Mouse (Mus musculus) left cerebral cortex, adult 2 months (tissue): ENCODE measurements around the gene Mettl14. TPM values are rescaled to one million over a fixed set of nuclear protein-coding genes. Genes with fewer than 3 reads are reported as not detected.

Experiments used
- DNase-seq, 2 experiments: peaks; one replicate each; pipeline ENCODE4 v3.0.0; 2021 to 2022; ENCODE audit warnings: low spot score in 2 of 2, mixed read lengths in 1 of 2; ENCODE audit errors: extremely low spot score in 1 of 2
- H3K27ac ChIP-seq: fragments of 200-600 bp; 2 replicates; pipeline ENCODE4 v1.8.1; 2022
- H3K4me3 ChIP-seq: fragments of 200-600 bp; 2 replicates; pipeline ENCODE4 v1.8.1; 2022
- CTCF ChIP-seq: fragments of 200-600 bp; IDR thresholded peaks from 2 replicates; pipeline ENCODE4 v1.8.1; 2022; ENCODE audit warnings: antibody characterized with exemption, mild to moderate bottlenecking, moderate library complexity
- intact Hi-C: fragments of 180-260 bp; cut with DNase I; formaldehyde crosslinking; loops from one replicate; pipeline ENCODE4 v1.15.1; 2025
- total RNA-seq, 2 experiments: library from RNA; stranded (reverse); gene quantifications; 2 replicates each; pipeline ENCODE4 v1.2.3; 2021

The Mettl14 gene
- total RNA-seq, 2 experiments from 2014 or later, result 11.2 to 12.3 TPM

DNA sequence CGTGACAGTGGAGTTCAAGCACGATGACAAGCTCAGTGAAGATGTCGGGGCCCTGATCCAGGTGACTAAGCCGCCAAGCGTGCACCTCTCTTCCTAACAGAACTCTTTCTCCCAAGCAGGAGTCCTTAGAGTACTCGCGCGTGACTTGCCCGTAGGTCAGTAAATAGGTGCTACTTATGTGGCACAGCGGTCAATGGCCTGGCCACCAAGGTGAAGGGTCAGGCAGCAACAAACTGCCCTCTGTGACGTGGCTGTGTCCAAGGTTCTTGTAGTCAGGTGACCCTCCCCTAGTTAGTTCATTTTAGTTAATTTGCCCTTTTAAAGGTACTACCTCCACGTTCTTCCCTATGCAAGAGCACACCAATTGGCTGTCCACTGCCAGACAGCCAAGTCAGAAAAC, 32.2 kb downstream of the Mettl14 start:
- intact Hi-C loops, result loop anchor here (1.0 kb wide), 2 partner anchors 119 to 187 kb away; no protein-coding TSS in a partner anchor
- H3K4me3 ChIP-seq, result no peak overlapping the region
- DNase-seq, result no peak
- no peak overlapping the region for H3K27ac ChIP-seq
- TF ChIP-seq CTCF, result no peak

DNA sequence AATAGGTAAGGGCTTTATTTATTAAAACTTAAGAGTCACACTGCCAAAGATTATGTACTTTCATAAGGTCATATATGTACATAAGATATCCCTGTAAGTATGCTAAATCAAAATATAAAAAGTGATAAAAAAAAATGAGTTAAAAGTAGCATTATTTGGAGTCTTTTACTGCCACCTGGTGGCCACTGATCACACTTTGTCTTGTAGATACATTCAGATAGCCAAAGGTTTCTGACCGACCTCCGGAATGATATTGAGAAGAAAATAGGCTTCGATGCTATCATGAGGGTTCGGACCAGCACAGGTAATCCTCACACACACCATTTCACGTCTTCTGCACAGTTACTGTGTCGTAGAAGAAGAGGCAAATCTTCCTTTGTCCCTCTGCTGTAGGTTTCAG, 32.7 kb downstream of the Mettl14 start:
- TF ChIP-seq CTCF, result peak; percentile 73

DNA sequence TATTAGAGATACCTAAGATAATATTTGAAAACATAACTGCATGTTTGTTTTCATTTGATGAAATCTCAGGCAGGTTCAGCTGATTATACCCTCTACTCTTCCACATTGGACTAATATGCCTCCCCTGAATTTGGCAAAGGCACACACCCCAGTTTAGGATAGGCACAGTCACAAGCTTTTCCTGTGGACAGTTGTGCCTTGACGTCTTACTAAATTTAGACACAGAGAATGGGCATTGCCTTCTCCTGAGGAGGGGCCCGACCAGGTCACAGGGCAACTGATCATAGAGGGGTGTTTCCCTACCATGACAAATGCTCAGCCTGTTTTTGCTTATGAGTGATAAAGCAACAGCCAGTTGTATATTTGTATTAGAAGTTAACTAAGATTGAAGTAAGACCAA, 34.4 kb downstream of the Mettl14 start:
- no peak overlapping the region for H3K4me3 ChIP-seq
- intact Hi-C loops, result no loop called here
- no peak for TF ChIP-seq CTCF
- no peak overlapping the region for H3K27ac ChIP-seq
- no peak for DNase-seq

More for the DNA sequence above, 32.7 kb downstream of the Mettl14 start:
- intact Hi-C loops, result loop anchor here (1.0 kb wide), 2 partner anchors 119 to 187 kb away; no protein-coding TSS in a partner anchor
- H3K27ac ChIP-seq, result no peak overlapping the region
- peak; percentile 18 to 40 for DNase-seq
- H3K4me3 ChIP-seq, result no peak overlapping the region

DNA sequence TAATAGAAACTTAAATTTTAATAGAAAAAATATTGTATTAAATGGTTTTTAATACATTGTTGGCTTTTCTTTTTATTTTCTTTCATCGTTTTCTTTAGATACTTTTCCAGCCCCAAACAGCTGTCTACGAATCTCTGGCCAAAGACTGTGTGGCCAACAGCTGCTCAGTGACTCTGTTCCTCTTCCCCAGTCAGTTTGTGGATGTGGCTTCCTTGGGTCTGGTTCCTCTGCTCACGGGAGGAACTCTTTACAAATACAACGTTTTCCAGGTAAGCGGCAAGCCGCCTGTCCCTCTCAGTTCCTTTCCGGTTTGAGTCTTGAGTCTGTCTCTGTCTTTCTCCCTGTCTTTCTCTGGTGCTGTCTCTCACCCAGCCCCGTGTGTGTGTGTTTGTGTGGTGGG, 35.3 kb downstream of the Mettl14 start:
- DNase-seq, result no peak
- TF ChIP-seq CTCF, result no peak
- Histone ChIP-seq H3K4me3 (no peak overlapping the region), H3K27ac (no peak overlapping the region)
- intact Hi-C loops, result no loop called here

DNA sequence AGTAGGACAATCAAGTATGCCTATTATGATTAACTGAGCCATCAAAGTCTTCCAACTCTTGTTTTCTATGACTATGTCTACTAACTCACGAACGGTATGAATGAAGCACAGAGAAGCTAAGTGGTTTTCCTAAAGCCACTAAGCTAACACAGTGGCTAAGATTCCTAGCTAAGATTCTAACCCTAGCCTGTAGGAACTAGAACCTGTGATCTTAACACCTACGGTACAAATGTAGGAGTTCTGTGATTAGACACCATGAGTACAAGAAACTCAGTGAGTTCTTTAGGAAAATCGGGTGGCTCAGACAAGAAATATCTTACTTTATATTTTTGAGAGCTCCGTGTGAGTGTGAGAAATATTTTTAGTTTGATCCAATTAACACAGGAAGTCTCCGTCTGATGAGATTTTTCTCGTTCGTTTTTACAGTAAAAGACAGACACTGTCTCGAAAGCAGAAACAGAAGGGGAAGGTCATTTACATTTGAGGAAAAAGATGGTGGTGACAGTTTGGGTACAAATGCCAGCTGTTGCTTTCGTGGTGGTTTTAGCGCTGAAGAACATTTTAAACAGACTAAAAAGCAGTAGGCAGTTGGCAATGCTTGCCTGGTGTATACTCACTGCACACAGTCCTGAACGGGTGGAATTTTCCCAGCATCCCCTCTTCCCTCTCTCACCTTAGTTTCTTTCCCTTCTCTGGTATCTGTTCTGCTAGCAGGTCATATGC, 37.7 kb downstream of the Mettl14 start:
- DNase-seq, result no peak
- intact Hi-C loops, result no loop called here
- no peak overlapping the region for H3K27ac ChIP-seq
- no peak overlapping the region for H3K4me3 ChIP-seq
- TF ChIP-seq CTCF, result no peak

DNA sequence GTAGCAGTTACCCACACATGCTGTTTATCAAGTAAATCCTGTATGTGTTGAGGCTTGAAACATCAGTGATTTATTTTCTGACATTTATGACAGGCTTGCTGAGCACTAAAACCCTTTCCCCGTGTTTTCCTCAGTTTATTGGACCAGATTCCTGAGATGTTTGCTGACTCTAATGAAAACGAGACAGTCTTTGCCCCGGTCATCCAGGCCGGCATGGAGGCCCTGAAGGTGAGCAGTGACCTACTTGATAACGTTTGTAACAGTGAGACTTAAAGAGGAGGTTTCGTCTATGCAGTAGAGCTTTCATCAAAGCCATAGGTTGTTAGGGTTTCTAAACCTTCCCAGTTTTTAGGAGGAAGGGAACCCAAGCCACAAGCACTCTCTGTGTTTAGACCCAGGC, 42.2 kb downstream of the Mettl14 start:
- TF ChIP-seq CTCF, result no peak
- no peak for DNase-seq
- no peak overlapping the region for H3K4me3 ChIP-seq
- intact Hi-C loops, result no loop called here
- H3K27ac ChIP-seq, result no peak overlapping the region

DNA sequence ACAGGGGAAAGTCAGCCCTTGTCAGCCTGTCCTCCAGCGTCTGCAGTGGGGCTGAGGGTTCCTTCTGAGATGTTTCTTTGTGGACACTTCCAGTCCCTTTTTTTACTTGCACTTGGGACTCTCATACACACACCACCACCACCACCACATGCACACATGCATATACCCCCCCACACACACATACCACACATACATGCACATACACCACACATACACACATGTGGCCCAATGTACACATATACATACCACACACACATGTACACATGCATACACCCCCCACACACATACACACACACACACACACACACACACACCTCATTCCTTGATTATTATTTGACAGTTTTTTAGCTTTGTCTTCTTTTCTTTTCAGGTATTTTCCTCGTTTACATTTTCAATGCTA, 44.9 kb downstream of the Mettl14 start:
- intact Hi-C loops, result no loop called here

DNA sequence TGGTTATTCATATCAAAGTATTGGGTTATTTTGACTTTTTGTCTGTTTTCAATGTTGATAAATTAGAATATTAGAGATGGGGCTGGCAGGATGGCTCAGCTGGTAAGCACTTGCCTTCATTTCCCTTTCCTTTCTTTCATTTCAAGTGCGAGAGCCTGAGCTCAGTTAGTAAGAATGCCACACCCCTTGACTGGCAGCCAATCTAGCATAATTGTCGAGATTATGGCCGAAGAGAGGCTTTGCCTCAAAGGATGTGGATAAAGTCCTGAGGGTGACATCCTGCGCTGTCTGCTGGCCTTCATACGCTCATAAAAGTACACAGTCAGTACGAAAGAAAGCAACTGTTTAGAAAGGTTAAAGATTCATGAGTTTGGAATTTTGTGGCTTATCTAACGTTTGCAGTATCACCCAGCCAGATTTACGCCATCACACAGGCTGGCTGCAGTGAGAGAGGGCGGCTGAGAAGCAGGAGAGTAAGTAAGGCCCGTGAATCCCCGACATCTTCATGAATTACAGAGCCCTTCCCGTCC, 47.2 kb downstream of the Mettl14 start:
- no peak for DNase-seq
- Histone ChIP-seq H3K4me3 (no peak overlapping the region), H3K27ac (no peak overlapping the region)
- no peak for TF ChIP-seq CTCF
- intact Hi-C loops, result no loop called here

More for the DNA sequence above, 44.9 kb downstream of the Mettl14 start:
- Histone ChIP-seq H3K27ac (no peak overlapping the region), H3K4me3 (no peak overlapping the region)
- DNase-seq, result no peak
- no peak for TF ChIP-seq CTCF

DNA sequence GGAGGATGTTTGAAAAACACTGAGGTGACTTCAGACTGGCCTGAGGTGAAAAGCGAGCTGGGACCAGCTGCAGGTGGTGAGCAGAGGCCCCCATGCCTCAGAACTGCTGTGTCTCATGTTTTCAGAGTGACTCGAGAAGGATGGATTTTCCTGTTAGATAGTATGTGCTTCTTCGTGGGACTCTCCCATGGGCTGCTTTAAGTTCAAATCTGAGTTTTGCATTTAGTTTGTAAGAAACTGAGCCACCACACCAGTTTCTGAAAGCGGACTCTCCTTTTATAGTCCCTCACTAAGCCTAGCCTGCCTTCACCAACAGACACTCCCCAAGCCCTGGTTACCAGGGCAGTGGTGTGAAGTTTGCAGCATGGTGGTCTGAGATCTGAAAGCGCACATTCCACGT, 48.1 kb downstream of the Mettl14 start:
- TF ChIP-seq CTCF, result no peak
- no peak for DNase-seq
- intact Hi-C loops, result no loop called here

DNA sequence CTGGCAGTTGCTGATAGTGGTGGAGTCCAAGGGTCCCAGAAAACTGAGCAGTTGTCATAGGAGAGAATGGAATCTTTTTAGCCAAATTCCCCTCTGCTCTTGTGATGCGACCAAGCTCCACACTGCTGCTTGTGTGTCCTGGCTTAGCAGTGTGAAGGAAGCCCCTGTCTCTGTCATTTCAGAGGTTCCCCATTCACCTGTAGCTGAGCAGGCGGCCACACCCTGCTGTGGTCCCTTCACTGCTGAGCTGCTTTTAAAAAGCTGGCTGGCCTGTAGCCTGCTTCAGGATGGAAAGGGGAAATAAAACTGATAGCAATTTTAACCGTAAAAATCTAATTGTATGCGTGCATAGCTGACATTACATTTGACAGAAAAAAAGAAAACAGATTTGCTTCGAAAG, 49.0 kb downstream of the Mettl14 start:
- Histone ChIP-seq H3K27ac (no peak overlapping the region), H3K4me3 (no peak overlapping the region)
- no peak for TF ChIP-seq CTCF
- intact Hi-C loops, result no loop called here
- DNase-seq, result no peak

More for the DNA sequence above, 48.1 kb downstream of the Mettl14 start:
- Histone ChIP-seq H3K4me3 (no peak overlapping the region), H3K27ac (no peak overlapping the region)

DNA sequence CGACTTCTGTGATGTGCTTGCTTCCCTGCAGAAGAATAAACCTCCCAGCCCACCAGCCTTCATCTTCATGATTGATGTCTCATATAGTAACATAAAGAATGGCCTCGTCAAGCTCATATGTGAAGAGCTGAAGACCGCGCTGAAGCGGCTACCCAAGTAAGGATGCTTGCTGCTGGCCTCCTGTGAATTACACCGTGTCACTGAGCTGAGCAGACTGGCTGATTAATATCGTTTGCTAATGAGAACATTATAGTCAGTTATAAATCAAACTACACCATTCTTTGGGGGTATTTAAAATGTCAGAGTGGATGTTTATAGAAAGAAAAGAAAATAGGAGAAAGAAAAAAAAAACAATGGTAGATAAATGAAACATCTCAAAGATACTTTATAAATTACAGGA, 49.5 kb downstream of the Mettl14 start:
- no peak overlapping the region for H3K27ac ChIP-seq
- no peak for DNase-seq
- H3K4me3 ChIP-seq, result no peak overlapping the region
- intact Hi-C loops, result no loop called here
- TF ChIP-seq CTCF, result no peak

DNA sequence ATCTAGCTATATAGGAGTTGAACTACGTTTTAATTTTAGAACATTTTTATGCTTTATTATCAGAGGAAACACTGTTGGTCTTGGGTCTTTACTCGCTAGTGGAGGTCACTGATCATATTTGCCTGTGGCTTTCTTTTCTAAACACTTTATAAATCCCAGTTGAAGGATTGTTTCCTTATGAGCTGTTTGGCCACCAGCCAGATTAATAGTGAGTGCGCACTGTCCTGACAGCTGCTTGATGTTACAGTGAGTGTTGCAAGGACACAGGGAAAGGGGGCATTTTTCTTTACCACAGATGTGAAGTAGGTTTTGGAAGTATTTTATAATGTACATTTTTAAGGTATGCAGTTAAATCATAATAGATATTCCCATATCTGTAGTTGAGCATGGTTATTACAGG, 50.4 kb downstream of the Mettl14 start:
- H3K27ac ChIP-seq, result no peak overlapping the region
- H3K4me3 ChIP-seq, result no peak overlapping the region
- intact Hi-C loops, result no loop called here
- DNase-seq, result no peak
- no peak for TF ChIP-seq CTCF

DNA sequence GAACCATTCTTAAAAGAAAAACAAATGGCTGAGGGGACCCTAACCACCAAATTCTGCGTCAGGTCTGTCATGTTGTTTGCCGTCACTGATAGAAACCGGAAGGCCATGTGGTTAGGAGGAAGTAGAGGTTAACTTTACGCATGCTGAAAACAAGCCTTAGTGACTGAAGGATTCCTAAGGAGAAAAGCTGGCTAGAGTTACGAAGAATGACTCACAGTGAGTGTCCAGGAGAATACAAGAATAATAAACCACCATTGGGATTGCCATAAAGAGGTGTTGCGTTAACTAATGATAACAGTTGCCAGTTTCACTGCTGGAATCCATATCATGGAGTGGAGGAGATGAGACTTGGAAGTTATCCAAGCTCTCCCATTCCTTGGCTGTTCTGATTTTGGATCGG, 51.0 kb downstream of the Mettl14 start:
- DNase-seq, result no peak
- Histone ChIP-seq H3K4me3 (no peak overlapping the region), H3K27ac (no peak overlapping the region)
- TF ChIP-seq CTCF, result no peak
- intact Hi-C loops, result no loop called here
